Mouse (Mus musculus) MEL (cell line): ENCODE results near the gene Fez2.

Experiments
- CHD1 ChIP-seq: IDR thresholded peaks from 2 replicates; pipeline ENCODE4 v1.6.1; 2012; ENCODE audit warnings: low read depth, mild to moderate bottlenecking, inconsistent platforms, low read length, improper control_type of control experiment
- CTCF ChIP-seq, 3 experiments: IDR thresholded peaks in 2 of 3; conservative IDR thresholded peaks in 1 of 3; 2 replicates each; pipeline ENCODE4 v1.5.1; 2011 to 2012; ENCODE audit warnings: low read length in 3 of 3, low read depth in 2 of 3, mild to moderate bottlenecking in 2 of 3, improper control_type of control experiment in 1 of 3, inconsistent platforms in 1 of 3, mixed read lengths in 1 of 3, moderate library complexity in 1 of 3; ENCODE audit not compliant: control insufficient read depth in 1 of 3, insufficient read depth in 1 of 3, poor library complexity in 1 of 3, severe bottlenecking in 1 of 3
- MYB ChIP-seq: IDR thresholded peaks from 2 replicates; pipeline ENCODE4 v1.6.1; 2011; ENCODE audit warnings: mild to moderate bottlenecking, low read depth, low read length, improper control_type of control experiment
- POLR2A ChIP-seq, 2 experiments: IDR thresholded peaks; 2 replicates each; pipeline ENCODE4 v1.6.1; 2011 to 2012; ENCODE audit warnings: low read length in 2 of 2, mild to moderate bottlenecking in 2 of 2, control low read depth in 1 of 2, improper control_type of control experiment in 1 of 2, low read depth in 1 of 2, moderate library complexity in 1 of 2; ENCODE audit not compliant: control insufficient read depth in 1 of 2, insufficient read depth in 1 of 2, poor library complexity in 1 of 2
- POLR2AphosphoS2 ChIP-seq: IDR thresholded peaks from 2 replicates; pipeline ENCODE4 v1.6.1; 2011; ENCODE audit warnings: low read length, improper control_type of control experiment
- USF1 ChIP-seq: IDR thresholded peaks from 2 replicates; pipeline ENCODE4 v1.6.1; 2014; ENCODE audit warnings: low read depth, mild to moderate bottlenecking, inconsistent platforms, low read length, improper control_type of control experiment, moderate library complexity

DNA sequence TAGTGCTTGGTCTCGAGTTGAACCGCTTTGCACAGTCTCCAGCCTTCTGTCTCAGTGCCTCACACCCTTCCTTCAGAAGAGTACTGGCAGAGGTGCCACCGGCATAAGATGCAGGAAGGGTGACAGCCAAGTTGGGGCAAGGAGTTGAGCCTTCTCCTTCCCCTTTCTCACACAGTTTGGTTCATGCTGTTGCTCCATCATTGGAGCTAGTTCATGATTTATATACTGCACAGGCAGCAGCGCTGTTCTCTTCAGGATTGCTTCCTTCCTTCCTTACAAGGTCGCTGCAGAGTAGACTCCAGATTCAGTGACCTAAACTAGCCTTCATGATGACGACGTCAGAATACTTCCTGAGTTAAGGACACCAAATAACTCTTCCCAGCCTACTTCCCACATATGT lies 51.9 kb downstream of the Fez2 start:
- TF ChIP-seq POLR2AphosphoS2 (no peak), MYB (no peak), CTCF (IDR thresholded peaks at IDR 0.05 in 2 of 3, conservative IDR thresholded peaks at IDR 0.05 in 1 of 3; ENCODE audit: control insufficient read depth in 1 of 3, insufficient read depth in 1 of 3, low read depth in 2 of 3, low read length in 3 of 3, poor library complexity in 1 of 3, severe bottlenecking in 1 of 3) (no peak), CHD1 (no peak), POLR2A (IDR thresholded peaks at IDR 0.05; ENCODE audit: control insufficient read depth in 1 of 2, insufficient read depth in 1 of 2, low read depth in 1 of 2, low read length in 2 of 2, poor library complexity in 1 of 2) (no peak), USF1 (no peak)
